Mouse (Mus musculus): ENCODE measurements at regions not wholly inside any gene's neighbourhood (a gene's known extent, or its start where the extent isn't known, plus 50 kb on each side); places are given as distances from the start of the nearest gene placed in this dataset.

DNA sequence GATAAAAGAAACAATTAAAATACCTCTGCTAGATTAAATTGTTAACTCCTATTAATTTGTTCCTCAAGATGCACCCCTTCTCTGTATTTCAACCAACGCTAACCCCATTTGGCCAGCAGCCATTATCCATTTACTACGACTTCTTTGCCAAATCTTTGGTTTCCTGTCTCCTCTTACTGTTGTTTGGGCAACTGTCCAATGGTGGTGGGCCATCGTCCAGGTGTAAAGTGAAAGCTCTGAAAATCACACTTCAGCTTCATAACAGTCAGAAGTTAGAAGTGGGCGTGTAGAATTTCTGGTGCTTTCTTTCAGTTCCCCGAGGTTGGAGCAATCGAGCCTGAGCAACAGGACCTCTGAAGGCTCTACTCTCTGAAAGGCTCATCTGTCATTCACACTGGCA is 66.8 kb upstream of the Zbtb20 start:
- no peak for DNase-seq (ENCODE audit: low spot score in 2 of 2)

DNA sequence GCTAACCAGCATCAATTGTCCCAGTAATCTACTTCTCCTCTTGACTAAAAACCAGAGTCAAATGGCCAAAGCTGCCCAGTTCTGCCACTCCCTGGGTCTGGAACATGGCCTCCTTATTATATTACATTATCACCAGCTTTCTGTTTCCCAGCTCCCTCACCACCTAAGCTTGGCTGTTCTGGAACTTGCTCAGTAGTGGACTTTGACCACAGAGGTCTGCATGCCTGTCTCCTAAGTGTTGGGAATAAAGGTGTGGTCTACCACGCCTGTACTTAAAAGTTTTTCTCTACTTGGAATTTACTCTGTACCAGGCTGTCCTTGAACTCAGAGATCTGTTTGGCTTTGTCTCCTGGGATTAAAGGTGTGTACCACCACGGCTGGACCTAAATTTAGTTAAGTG is 68.1 kb upstream of the Zbtb20 start:
- no peak for DNase-seq (ENCODE audit: low spot score in 2 of 2)

DNA sequence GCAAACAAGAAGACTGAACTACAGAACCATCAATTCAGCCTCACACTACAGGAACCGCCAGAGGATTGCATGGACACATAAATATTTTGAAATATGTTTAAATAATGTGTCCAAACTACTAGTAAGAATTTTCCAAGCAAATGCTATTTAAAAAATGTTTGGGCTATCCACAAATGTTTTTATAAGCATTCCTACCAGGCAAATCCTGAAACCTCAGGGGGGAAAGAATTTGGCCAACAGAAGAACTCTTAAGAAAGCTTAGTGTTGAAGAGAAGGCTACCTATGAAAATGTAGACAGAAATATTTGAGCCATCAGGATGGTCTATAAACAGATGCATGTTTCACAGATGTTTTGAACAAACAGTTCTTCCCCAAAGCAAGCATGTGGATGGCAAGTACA is 72.1 kb upstream of the Zbtb20 start:
- no peak for DNase-seq (ENCODE audit: low spot score in 2 of 2)

DNA sequence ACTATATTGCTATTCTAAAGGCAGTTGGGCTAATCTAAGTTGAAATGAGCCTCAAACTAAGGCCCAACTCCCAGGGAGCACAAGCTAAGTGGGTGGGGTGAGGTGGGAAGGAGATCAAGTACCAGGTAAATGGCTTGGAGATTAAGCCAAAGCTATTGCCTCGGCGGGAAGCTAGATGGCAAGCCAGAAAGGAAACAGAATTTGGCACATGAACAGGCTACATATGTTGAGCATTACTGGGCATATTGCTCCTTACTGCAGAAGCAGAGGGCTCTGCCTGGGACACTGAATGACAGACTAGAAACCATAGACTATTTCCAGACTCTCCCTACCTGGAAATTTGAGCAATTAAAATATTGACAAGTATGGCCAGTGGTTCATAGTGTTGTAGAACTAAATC is 83.1 kb upstream of the Zbtb20 start:
- DNase-seq (ENCODE audit: low spot score in 2 of 2): no peak

DNA sequence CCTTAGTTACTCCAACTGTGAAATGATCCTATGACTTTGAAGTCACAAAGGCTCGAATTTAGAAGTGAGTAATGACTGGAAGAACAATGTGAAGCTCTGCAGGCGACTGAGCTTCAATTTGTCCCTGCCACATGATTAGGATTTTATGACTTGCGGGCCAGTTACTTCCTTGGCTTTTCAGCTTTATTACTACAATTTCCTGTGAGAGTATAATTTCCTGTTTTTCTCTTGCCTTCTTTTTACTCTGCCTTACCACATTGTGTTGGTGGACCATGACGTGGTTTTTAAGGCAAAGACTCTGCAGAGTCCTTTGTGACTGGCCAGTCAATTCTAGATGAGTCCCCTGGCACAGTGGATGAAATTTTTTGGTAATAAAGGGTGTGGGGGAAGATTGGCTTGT is 91.0 kb upstream of the Zbtb20 start:
- DNase-seq (ENCODE audit: low spot score in 2 of 2): no peak

DNA sequence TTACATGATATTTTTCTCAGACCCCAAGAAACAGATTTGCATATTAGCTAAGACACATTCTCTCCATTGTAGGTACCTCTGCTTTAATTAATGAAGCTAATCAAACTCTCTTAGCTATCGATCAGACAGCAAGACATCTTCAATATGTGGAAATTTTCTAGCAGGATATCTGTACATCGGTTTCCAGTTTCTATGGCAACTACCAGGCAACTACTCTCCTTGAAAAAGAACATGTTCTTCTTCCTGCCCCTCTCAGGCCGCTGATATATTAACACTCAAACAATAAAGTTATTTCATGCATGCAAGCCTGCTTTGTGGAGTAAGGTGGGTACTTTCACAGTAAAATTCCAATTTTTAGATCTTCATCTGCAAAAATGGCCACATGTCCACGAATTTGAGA is 91.7 kb upstream of the Zbtb20 start:
- DNase-seq (ENCODE audit: low spot score in 2 of 2): no peak

DNA sequence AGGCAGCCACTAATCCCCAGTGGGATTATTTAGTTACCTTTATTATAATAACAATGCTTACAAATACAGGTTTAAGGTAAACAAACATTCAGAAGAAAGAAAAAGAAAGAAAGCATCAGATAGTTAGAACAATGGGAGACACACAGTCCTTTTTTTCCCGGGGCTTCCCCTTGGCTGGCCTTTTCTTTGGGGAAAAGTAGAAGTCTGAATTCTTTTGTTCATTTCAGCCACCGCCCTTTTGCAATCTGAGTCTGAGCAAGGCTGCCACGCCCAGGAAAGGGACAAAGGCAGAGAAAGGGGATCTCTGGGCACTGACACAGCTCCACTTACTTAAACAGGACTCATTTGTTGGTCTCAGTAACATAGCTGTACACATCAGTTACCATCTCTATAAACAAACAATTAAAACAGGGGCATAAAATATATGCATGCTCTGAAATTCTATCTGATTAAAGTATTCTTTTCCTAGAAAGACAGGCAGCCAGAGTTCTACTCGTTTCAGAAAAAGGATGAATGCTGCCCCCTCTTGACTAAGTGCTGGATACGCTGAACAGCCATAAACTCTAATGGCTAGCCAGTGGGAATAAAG is 93.5 kb upstream of the Zbtb20 start:
- peak; percentile 19 to 71 for DNase-seq (ENCODE audit: low spot score in 2 of 2)

DNA sequence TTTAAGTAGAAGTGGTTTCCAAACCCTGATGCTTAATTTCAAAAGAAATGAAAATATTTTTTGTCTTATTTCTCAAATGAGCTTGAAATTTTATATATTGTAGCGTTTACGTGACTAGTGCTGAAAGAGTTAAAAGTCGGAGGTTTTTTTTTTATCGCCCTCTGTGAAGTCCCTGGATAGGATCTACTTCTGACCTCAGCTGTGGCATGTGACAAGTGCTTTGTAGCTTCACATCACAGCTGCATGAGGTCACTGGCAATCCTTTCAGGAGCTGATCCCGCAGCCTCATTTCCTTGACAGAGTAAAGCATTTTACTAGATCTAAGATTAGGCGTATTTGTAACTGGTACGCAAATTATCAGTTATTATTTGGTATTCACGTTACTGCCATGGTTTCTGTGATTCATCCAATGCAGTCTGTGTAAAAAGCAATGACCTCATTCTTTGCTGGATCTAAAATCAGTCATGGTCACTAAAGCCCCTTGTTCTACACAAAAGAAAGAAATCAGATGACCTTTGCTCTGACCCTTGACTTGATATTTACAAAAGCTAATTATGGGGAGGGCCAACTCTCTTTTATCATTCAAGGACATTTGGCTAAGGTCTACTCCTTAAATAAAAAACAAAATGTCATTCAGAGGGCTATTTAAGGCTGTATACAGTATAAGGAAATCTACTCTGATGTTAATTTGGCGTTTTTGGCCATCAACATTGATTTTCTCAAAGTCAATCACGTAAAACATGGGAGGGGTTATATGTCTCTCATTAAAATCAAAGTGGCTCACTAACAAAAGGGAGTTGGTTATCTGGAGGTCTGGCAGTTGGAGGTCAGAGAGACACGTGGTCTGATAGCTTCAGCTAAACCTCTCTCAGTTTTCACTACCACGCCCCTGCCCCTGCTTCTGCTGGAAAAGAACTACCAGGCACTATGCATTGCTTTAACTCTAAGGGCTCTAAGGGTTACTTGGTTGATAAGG is 94.3 kb upstream of the Zbtb20 start:
- no peak for DNase-seq (ENCODE audit: low spot score in 2 of 2)

DNA sequence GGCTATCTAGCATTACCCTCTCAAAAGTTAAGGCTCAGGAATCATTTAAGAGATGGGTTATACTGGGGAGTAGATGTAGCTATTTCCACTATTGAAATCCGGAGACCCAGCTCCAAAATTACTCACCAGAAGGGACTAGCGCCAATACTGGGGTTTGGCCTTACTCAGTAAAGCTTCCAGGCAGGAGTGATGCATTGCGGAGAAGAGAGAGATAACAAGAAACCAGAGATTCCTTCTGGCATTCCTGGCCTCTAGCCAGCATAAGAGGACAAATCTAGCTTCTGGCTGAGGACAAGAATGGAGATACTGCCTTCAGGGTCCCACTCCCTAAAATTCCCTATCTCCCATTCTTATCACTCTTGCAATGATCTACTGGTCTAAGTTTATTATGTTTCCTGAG is 95.7 kb upstream of the Zbtb20 start:
- DNase-seq (ENCODE audit: low spot score in 2 of 2): no peak

DNA sequence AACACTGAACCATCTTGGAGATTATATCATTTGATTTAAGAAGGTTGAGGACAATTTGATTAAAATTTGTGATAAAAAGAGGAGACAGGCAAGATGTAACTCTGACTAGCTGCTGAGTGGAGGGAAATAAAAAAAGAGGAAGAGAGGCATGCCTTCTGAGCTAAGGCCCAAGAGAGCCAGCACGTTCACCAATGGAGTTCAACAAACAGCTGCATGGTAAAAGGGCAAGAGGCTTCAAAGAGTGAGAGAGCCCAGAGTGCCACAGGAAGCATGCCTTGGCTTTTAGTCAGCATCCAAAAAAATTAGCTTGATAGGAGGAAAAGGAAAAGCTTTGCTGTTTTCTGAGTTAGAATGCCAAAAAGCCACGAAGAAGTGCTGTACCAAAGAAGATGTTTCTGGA is 103.0 kb upstream of the Zbtb20 start:
- no peak for DNase-seq (ENCODE audit: low spot score in 2 of 2)

DNA sequence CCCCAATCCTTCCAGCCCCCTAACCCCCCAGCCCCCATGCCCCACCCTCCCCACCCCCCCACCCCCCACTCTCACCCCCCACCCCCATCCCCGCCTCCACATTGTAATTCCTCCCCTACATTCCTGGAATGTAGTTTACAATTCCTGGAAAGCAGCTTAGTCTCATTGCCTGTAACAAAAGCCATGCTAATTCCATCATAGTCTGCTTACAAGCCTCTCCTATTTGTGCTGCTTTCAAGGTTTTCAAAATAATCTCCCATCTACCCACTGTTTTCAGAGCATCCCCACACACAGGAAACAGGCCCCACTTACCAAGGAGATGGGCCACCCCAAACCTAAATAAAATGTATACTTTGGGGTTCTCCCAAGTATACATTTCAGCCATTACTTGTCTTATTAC is 105.5 kb upstream of the Zbtb20 start:
- DNase-seq (ENCODE audit: low spot score in 2 of 2): no peak

DNA sequence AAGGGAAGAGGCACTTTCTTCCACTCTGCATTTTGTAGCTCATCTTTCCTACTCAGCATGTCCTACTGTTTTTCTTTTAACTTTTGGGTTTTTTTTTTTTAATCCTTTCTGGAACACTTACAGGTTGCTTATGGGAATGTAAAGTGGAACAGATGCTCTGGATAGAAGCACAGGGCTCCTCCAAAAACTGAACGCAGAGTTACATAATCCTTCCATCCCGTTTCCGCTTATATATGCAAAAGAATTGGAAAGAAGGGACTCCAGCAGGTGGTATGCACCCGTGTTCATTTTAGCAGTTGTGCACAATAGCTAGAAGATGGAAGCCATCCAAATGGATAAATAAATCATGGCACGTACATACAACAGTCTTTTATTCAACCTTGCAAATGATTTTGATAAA is 127.0 kb upstream of the Zbtb20 start:
- peak; percentile 46 to 53 for DNase-seq (ENCODE audit: low spot score in 2 of 2)

DNA sequence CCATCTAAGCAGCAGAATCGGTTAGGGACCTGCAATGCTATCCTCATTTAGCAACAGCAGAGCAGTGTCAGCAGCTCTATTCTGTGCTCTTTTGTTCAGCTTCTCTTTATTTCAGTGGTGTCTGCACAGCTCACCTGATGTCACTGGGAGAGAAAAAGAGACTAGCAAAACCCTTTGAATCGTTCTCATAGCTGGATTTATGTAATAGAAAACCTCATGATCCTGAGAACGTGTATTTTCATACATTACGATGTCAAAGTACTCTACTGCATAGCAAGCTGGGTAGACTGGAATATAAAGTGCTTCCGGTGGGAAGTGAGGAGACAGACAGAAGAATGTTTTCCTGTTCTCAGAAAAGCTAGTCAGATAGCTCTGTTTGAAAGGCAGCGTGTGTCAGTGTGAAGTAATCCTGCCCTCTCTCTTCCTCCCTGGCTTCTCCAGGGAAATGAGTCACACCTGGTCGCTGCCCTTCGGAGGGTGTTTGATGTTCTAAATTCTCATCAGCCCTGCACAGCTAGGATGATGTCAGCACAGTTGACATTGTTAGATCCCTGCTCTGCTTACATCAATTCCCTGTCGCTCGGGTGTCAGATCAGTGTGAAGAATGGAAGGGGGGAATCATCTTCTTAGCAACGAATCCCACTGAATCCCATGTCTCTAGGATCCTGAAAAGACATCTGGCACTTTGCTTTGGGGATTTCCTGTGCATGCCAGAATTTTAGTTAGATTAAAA is 129.6 kb upstream of the Zbtb20 start:
- peak; percentile 39 to 44 for DNase-seq (ENCODE audit: low spot score in 2 of 2)

DNA sequence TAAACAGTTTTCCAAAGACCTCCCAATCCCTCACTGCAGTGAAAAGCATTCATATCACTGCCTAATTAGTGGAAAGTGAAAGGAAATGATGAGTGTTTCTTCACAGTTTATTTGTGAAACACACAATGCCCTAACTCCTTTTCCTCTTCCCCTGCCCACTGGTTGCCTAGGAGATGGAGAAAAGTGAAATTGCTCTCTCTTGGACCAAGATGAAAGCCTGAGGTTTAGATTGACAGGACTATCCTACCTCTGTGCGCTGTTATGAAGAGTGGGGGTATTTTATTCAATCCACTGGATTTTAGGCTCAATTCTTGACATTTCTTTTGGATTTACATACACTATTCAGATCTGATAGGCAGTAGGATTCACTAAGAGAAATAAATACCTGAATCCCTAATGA is 132.1 kb upstream of the Zbtb20 start:
- no peak for DNase-seq (ENCODE audit: low spot score in 2 of 2)

DNA sequence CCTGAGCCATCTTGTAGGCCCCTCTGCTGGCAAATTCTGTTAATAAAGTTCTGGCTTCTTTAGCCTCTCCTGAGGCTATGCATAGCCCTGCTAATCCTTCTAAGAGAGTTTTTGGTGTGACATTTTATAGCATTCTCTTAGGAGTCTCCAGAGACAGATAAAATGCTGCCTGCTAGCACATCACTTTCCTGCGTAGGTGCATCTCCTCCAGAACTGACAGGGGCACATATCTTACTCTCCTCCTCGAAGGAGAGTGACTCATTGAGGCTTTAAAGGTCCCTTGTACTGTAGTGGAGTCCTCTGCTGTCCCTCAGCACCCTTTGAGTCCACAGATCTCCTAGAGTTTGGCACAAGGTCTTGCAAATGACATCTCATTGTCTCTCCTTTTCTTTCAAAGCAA is 132.6 kb upstream of the Zbtb20 start:
- DNase-seq (ENCODE audit: low spot score in 2 of 2): peak in 1 of 2 experiments; percentile 14

DNA sequence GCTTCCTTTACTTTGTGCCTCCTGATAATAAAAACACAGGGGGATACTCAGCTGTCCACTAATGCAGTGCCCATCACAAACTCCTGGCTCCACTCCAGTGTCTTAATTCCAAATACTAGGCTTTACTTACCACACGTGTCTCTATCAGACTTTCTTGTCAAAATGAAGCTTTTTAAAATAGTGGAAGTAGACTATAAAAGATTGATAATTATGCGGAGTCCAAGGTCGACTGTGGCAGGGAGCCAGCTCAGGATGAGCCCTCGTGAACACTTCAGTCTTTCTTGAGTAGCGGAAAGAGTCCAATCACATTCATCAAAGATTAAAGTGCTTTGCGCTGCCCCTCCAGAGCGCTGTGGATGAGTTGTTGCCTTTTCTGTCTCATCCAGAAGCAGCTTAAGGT is 147.9 kb upstream of the Zbtb20 start:
- DNase-seq (ENCODE audit: low spot score in 2 of 2): no peak

DNA sequence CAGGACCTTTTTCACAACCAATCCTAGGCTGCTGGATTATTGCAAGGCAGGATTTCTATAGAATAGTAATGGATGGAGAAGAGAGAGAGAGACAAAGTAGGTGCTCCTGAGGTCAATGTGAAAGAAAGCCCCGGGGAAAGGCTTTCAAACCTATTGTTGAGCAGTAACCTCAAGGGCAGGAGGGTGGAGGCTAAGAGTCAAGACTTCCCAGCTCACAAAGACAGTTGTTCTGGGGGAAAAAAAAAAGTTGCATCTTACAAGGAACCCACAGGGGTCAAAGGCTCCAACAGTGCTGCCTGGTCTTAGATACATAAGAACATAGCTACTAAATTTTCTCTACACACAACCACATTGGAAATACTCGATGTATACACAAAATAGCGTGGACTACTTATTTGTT is 155.8 kb upstream of the Zbtb20 start:
- no peak for DNase-seq (ENCODE audit: low spot score in 2 of 2)

DNA sequence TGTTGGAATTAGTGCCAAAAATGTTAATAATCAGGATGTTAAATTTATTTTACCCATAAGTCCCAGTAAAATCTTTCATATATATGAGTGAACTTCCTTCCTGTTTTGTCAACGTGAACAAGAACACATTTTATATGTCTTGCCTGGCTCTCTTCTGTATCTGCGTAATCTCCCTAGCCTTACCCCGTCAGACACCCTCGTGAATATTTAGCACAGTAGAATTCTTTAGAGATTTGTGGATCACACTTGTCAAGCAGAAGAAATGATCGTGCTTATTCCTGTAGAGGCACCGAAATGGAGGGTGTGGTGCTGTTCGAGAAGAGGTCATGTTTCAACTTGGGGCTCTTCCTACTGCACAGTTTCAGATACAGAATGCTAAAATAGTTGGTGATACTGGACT is 157.2 kb upstream of the Zbtb20 start:
- no peak for DNase-seq (ENCODE audit: low spot score in 2 of 2)

DNA sequence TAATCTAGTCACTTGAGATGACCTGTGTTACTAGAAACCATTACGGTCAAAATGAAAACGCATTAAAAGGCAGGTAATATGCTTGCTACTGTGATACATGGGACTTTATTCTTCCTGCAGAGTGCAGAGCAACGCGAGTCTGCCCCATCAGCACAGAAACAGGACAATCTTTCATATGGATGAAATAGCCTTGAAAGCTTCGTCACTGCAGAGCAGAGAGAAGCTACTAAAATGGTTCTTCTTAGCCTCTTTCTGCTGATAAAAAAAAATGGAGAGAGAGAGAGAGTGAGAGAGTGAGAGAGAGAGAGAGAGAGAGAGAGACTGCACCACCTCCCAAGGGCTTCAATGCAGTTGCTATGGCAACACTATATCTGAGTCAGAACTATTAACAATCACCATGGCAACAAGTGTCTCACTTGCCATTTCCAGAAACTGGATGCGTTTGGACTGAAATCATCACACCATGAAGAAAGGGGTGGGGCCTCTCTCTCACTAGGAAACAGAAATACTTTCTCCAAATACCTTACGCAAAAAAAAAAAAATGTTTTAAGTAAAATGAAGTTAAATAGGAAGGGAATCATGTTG is 157.8 kb upstream of the Zbtb20 start:
- DNase-seq (ENCODE audit: low spot score in 2 of 2): peak; percentile 59 to 84

DNA sequence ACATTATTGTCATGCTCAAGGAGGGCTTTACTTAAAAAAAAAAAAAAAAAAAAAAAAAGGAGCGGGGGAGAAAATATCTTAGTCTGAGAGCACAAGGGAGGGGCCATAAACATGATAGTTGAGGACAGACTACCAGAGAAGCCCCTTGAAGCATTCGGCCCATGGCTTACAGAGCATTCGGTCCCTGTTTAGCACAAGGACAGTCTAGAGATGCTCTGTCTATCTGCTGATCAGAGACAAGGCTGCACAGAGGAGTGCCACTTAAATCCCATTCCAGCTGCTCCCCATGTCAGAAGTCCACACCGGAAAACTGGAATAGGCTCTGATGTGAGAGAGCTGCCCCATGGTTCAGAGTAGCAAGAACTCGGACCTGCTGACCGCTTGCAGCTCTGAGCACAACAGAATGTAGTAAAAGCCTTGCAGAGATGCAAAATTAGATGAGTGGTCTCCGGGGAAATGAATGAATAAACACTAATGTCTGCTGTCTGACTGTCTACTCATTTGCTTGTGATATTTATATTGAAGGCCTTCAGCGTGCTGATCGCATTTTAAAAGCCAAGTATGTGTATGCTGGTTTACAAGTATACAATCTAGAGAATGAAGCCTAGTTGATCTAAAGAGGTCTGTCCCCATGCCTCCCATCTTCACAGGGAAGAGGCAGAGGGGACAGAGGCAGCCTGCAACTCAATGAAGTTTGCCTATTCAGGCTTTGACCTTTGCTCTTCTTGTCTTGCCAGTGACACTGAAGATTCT is 158.4 kb upstream of the Zbtb20 start:
- DNase-seq (ENCODE audit: low spot score in 2 of 2): peak in 1 of 2 experiments; percentile 12

DNA sequence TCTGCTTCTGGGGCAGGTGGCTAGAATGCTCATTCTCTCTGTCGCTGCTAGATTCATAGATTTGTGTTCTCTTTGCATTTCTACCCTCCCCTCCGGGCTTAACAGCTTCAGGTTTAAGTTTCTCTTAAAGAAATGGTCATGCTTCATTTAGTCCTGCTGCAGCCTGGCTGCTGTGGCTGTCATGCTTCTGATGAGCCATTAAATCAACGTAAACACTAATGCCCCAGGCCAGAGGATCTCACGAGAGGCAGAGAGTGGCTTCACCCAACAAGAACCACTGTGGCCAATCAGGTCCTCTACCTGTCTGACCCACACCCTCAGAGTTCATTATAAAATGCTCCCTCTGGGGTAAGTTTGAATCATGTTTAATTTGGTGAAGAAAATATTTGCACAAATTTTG is 173.0 kb upstream of the Zbtb20 start:
- no peak for DNase-seq (ENCODE audit: low spot score in 2 of 2)

DNA sequence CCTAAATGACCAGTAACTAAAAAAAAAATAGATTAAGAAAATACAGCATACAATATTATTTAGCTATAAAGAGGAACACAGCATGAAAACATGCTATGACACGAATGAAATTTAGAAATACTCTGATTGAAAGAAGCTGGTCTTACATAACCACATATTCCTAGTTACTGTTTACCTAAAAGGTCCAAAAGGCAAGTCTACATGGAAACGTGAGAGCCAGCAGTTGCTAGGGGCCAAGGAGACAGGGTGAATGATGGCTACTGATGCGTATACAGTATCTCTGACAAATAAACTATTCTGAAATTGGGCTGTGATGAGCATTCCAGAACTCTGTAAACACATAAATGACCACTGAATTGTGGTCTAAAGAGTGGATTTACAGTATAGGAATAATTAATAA is 194.5 kb upstream of the Zbtb20 start:
- no peak for DNase-seq (ENCODE audit: low spot score in 2 of 2)
